Mouse (Mus musculus): ENCODE measurements at regions not wholly inside any gene's neighbourhood (a gene's known extent, or its start where the extent isn't known, plus 50 kb on each side); places are given as distances from the start of the nearest gene placed in this dataset.
A peak's percentile ranks its signal among the peaks of the same experiment; 100 is the strongest.

GRCm38 (mm10) chr12:61912146-61912545, 389.2 kb downstream of the Lrfn5 start:
- peak; percentile 30; the same call in 1 of the 2 replicates for ATAC-seq (ENCODE audit: low FRiP score, low read depth)
- Histone ChIP-seq H3K9me3 (no peaks in the 10 kb centered on the region), H3K4me2 (no peak overlapping the region), H3K9ac (no peak overlapping the region), H3K27me3 (no peaks in the 10 kb centered on the region), H3K36me3 (no peaks in the 10 kb centered on the region), H3K27ac (replicated peaks) (no peak overlapping the region), H3K4me3 (no peak overlapping the region), H3K4me1 (replicated peaks) (no peaks in the 10 kb centered on the region)
- 85% methylated on average over 1 of the region's 1 CpGs for WGBS

- H3K9ac ChIP-seq = no peak overlapping the region
- no peak for ATAC-seq (ENCODE audit: low FRiP score, low read depth)
- H3K4me2 ChIP-seq = no peak overlapping the region
- H3K4me3 ChIP-seq = no peak overlapping the region
- no peaks in the 10 kb centered on the region for H3K4me1 ChIP-seq (replicated peaks)
- no peaks in the 10 kb centered on the region for H3K27me3 ChIP-seq
- no peaks in the 10 kb centered on the region for H3K9me3 ChIP-seq
- H3K36me3 ChIP-seq = no peaks in the 10 kb centered on the region
- H3K27ac ChIP-seq (replicated peaks) = no peak overlapping the region
- 4% methylated on average over 1 of the region's 1 CpGs for WGBS
Measured at GRCm38 (mm10) chr12:61923331-61923730, 400.4 kb downstream of the Lrfn5 start.

- no peaks in the 10 kb centered on the region for H3K27me3 ChIP-seq
- no peaks in the 10 kb centered on the region for H3K36me3 ChIP-seq
- H3K9me3 ChIP-seq = no peaks in the 10 kb centered on the region
- no peak for ATAC-seq (ENCODE audit: low FRiP score, low read depth)
- H3K9ac ChIP-seq = no peak overlapping the region
- no peak overlapping the region for H3K4me3 ChIP-seq
- no peaks in the 10 kb centered on the region for H3K4me1 ChIP-seq (replicated peaks)
- H3K4me2 ChIP-seq = no peak overlapping the region
- no peak overlapping the region for H3K27ac ChIP-seq (replicated peaks)
Measured at GRCm38 (mm10) chr12:61925266-61925861, 402.4 kb downstream of the Lrfn5 start.

Data from hindbrain, embryonic 15.5 days (tissue).